Mouse (Mus musculus): ENCODE results near the gene Col4a2.

- TF ChIP-seq CTCF (IDR thresholded peaks at IDR 0.05; ENCODE audit: low read depth), result peak; percentile 72
- TF ChIP-seq EP300 (optimal IDR thresholded peaks at IDR 0.05), result no peak
Measured at GRCm38 (mm10) chr8:11430688-11431087, 118.1 kb downstream of the Col4a2 start.
